Mouse (Mus musculus) gastrocnemius, postnatal 25 days (tissue): ENCODE data around the gene C1ql1. TPM values are rescaled to one million over a fixed set of nuclear protein-coding genes. Genes with fewer than 3 reads are reported as not detected.
"Not testable (repeated sequence)": the region's sequence is repeated elsewhere in the genome, so short reads cannot be mapped to it uniquely, and the experiment has no call there.

Experiments used
- DNase-seq: peaks from one replicate; pipeline ENCODE4 v3.0.0; 2022
- long read RNA-seq, 2 experiments: library from polyadenylated mRNA; stranded (forward); transcript quantifications; one replicate each; pipeline ENCODE4 v2.0.0; 2021
- total RNA-seq, 2 experiments: library from RNA; stranded (reverse); gene quantifications; 1 replicate in 1 of 2; 2 replicates in 1 of 2; pipeline ENCODE4 v1.2.3; 2021

C1ql1 gene
- total RNA-seq: under 1 TPM in 1 of 2 experiments, not detected in 1; 0.18 TPM
- long read RNA-seq, experiment 1: 0 reads
- long read RNA-seq, experiment 2: 0 reads

DNA sequence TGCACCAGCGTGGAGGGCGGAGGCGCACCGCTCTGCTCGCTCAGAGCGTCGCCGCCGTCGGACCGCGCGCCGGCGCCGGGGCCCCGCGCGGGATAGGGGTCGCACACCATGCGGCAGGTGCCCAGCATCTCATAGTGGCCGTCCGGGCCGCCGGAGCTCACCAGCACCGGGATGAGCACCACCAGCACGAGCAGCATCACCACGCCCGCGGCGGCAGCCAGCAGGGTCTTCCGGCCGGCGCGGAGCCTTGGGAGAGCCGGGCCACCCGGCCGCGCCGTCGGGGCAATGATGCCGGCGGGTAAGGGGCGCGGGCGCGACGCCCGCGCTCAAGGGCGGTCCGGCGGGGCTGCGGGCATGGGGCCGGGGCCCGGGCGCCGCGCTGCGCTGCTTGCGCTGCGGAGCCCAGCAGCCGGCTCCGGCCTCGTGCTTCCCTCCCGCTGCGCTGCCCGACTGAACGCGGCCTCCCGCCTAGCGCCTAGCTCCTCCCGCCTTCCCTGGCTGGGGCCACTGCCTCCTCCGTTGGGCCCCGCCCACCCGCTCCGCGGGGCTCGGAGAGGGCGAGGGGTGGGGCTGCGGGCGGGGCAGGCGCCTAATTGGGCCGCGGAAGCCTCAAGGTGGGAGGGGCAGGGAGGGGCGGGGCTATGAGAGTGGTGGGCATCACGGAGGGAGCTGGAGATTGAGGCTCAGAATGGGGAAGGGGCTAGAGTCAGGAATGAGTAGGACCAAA is at the start of gene C1ql1:
Gene C1ql1, minus strand, starts transcription at position 424 of the 727 bp plus-strand sequence.
- peak; percentile 90 for DNase-seq

DNA sequence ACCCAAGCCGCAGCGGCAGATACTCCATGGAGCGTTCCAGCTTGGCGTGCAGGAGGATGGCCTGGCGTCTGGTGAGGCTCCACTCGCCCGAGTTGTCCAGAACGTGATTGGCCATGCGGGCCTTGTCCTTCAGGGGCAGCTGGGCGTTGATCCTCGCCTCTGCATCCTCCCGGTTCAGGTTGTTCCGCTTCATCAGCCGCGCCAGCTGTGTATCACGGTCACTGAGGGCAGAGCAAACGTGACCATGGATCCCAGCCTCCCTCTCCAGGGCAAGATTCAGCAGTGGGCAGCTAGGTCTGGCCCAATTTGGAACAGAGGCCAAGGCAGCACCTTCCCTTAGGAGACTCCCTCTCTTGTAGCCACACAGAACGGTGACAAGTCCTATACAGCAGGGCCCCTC is 48.5 kb upstream of the C1ql1 start:
- no peak for DNase-seq

DNA sequence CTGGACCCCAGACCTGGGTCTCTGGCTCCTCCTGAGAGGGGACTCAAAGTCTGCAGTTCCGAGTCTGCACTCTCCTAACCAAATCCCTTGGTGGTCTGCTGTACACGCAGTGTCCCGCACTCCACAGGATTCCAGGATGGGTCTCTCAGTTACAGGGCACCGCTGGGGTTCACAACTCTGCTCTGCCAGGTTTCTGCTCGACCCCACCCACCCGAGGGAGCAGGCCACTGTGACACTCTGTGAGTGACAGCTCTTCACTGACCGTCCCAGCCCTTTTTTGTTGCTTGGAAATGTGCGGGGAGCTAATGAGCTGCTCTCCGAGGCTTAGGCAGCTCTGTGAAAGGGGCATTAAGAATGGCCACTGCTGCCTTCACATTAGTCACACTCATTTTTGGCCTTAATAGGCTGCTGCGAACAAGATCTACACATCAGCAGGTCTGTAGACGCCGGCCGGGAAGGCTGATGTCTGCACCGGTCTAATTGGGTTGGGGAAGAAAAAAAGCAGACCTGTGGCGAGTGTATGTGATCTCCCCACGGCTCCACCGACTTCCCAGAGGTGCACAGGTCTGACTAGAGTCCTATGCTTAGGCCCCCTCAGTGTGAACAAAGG is 47.0 kb upstream of the C1ql1 start:
- DNase-seq: no peak

DNA sequence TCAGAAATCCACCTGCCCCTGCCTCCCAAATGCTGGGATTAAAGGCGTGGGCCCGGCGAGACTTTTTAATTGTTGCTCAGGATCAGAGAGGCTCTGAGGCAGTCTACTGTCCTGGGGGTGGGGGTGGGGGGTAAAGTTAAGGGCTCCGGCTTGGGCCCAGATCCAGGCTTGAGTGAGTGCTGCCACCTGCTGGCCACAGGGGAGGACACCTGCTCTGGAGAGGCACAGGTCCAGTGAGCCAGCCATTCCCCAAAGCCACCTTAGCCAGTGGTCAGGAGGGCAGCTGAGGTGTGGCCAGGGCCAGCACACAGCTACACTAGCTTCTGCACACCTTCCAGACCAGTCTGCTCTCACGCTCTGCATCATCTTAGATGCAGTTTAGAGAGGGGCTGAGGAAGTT is 46.5 kb upstream of the C1ql1 start:
- peak; percentile 59 for DNase-seq

DNA sequence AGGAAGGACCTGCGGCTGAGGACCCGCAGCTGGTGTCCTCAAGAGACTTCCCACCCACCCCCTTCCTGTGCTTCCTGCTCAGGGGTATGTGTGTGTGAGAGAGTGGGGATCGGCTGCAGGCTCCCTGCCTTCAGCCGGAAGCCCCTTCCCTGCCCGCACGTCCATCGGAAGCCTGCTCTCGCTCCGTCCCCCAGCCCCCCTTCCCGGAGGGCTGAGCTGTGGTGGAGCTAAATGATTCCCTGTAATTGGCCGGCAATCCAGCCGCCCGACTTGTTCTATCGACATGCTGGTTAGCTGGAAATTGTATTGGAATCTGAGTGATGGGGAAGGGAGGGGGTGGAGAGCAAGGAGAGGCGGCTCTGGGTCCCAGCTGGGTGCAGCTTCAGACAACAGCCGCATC is 45.2 kb upstream of the C1ql1 start:
- DNase-seq: no peak

DNA sequence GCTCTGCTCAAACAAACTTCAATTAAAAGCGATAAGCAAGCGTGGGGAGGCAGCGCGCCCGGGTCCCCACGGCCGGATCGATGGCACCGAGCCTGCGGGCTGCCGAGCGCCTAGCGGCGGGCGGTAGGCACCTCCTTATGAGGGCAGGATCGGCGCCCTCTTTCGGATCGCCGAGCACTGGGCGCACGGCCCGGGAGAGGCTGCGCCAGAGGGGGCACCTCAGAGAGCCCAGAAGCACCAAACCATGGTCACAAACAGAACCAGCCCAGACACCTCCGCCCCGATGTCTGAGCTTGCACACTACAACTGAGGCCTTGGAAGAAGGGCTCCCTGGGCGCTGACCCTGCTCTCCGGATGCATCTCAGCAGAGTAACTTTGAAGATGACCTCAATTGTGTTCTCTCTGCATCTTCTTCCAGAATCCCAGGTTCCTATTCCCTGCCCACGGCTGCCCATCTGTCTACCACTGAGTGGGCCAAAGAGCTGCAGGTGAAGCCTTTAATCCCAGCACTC is 43.7 kb upstream of the C1ql1 start:
- DNase-seq: peak; percentile 42

DNA sequence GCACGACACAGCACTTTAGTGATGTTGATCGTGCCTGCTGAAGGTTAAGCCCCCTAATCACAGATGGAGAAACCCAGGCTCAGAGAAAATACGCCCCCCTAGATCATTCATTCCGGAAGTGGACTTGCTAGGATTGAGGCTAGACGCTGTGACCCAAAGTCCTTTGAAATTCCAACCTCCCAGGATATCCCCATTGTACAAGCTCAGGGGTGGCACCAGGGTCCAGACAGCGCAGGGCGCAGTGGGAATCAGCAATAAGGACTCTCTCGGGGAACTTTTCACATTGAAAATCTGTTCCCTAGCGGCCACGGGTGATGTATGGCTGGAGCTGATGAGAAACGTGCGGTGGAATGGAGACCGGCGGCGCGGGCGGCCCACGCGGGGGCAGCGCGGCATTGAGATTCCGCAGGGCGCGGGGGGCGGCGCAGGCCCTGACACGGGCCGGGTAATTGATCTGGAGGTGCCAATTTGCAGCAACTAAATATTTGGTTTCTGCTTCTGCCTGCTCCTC is 43.2 kb upstream of the C1ql1 start:
- DNase-seq: no peak

DNA sequence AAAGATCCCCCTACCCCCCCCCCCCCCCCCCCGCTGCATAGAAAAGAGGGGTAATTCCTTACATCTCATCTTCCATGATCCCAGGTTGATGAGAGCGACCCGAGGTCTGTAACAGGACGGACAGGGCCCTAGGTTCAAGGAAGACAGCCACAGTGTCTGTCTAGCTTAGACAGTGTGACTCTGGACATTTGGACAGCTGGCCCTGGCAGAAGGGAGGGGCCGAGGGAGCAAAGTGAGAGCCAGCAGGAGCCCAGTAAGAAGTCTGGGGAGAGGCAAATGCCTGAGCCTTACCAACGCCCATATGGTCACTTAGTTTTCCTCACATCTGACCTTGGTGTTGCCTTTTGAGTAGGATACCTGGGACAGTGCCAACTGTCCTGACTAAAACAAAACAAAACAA is 38.7 kb upstream of the C1ql1 start:
- DNase-seq: no peak

DNA sequence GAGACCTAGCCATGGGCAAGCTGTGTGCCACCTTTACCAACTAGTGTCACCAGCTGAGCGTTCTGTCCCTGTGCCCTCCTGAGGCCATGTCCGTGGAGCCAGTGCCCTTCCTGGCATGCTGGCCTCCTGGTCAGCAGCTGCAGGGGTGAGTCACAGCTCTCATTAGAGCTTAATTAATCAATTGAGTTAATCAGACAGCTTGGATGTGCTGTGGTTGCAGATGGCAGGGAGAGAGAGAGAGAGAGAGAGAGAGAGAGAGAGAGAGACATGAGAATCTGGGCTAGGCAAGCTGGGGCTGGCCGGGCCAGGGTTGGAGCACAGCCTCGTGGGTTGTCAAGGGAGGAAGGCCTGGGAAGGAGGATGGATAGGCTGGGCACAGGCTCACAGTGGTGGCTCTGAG is 38.1 kb upstream of the C1ql1 start:
- DNase-seq: no peak

DNA sequence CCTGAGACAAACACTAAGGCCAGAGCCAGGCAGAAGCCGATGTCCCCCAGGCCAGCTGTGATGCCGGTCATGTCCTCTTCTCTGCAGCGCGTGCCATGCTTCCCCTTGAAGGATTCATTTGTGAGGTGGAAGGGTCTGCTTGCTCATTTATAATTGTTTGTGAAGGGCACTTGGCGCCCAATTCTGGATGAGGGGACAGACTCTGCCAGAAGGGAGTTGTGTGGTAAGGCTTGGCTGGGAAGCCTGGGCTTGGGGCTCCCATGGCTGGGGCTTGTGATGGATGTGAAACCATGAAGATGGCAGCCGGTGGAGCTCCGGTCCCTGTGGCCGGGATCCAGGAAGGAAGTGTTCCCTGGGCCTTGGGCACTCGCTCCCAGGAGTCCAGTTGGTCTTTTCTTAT is 37.6 kb upstream of the C1ql1 start:
- DNase-seq: no peak

DNA sequence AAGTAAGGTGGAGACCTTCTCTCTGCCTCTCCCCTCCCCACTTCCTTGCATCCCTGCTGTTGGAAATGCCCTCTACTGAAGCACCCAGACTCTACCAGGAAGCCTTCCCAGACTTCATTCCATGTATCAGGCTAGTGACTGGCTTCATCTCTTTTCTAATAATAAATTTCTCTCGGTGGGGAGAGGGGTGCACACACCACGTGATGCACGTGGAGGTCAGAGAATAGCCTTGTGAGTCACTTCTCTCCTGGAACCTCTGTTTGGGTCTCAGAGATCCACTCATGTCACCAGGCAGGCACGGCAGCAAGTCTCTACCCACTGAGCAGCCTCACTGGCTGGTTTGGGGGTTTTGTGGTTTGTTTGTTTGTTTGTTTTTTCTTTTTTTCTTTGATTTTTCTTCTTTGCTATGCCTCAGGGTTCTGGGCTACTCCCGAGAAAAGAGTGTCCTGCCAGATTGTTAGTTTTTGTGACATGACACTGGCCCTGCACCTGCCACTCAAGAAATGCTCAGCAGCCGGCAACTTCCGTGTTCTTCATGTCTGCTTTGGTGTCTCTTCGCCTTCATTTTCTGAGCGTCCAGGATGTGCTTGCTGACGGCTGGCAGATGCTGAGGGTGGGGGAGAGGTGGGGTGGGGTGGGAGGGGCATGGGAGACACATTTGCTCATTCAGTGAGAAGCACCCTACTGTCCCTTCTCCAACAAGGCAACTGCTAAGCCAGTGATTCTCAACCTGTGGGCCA is 34.8 kb upstream of the C1ql1 start:
- no peak for DNase-seq

DNA sequence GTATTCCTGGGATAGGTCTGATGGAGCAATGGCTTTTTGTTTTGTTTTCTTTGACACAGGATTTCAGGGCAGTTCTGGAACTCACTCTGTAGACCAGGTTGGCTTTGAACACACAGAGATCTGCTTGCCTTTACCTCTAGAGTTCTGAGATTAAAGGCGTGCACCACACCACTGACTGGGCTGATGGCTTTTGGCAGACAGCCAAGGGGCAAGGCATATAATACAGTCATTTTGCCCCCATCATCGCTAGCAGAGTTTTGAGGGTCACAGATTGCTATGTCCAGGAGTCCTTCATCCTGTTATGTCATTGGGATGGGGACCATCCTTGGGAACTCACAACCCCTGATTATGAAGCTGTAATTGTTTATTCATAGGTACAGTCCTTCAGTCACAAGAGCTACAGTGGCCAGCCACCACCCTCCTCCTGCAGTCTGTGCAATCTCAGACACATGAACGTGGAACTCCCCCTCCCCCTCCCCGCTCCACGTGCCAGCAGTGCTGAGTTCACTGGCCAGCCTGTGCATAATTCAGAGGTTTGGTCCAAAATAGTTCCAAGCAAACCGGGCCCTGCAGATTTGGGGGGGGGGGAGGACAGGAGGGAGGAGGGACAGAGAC is 31.7 kb upstream of the C1ql1 start:
- no peak for DNase-seq

DNA sequence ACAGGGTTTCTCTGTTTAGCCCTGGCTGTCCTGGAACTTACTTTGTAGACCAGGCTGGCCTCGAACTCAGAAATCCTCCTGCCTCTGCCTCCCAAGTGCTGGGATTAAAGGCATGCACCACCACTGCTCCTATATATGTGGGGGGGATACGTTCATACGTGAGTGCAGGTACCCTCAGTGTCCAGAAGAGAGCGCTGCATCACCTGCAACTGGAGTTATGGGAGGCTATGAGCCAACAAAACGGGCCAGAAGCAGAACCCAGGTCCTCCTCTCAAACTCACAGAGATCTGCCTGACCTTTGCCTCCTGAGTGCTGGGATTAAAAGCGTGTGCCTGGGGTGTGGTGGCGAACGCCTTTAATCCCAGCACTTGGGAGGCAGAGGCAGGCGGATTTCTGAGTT is 29.5 kb upstream of the C1ql1 start:
- not testable (repeated sequence) for DNase-seq

DNA sequence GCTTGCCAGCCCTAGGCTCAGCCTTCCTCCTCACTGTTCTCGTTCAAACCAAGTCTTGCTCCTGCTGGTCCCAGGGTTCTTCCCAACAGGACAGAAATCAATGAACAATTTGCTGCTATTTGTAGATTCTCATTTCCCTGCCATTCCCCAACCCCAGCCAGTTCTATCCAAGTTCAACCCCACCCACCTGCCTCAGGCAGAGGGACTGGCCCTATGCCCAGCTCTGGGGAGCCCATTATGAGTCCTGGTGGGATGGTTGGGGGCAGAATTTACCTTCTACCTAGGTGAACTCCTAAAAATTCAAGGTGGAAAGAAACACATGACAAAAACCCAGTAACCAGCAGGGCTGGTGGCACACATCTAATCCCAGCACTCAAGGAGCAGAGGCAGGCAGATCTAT is 25.8 kb upstream of the C1ql1 start:
- no peak for DNase-seq

DNA sequence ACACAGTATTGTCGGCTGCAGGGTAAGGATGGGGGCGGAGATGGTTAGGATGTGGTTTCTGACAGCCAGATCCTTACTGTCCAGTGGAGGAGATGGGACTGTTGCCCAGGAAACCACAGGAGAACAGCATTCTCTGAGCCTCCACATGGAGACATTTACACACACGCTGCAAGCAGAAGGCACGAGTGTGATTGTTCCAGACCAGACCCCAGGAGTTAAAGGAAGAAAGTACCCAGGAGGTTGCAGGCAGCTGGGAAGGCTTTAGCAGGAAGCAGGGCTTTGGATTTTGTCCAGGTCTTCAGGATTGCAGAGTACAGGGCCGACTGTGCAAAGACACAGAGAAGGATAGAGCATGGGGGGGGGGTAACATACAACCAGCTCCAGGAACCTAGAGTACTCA is 25.1 kb upstream of the C1ql1 start:
- no peak for DNase-seq

DNA sequence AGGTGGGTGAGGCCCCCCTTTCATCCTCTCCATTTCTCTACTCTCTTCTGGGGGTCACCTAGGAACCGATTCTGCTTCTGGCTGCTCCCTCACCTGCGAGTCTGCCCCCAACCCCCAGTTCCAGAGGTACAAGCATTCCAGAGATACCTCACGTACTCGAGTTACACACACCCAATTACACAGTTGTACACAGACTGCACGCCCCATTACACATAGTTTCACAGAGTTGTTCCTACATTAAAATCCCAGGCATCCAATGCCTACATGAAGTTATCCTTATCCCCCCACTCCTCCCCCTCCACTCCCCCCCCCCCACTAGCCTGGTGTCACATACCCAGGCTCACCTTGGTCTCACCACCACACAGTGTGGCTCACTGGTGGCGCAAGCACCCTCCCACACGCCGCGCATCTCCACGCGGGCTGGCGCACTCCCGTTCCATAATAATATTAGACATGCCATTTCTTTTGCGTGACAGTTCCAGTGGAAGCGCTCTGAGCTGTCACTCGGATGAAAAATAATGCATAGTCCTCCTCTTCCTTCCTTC is 18.1 kb upstream of the C1ql1 start:
- DNase-seq: no peak

DNA sequence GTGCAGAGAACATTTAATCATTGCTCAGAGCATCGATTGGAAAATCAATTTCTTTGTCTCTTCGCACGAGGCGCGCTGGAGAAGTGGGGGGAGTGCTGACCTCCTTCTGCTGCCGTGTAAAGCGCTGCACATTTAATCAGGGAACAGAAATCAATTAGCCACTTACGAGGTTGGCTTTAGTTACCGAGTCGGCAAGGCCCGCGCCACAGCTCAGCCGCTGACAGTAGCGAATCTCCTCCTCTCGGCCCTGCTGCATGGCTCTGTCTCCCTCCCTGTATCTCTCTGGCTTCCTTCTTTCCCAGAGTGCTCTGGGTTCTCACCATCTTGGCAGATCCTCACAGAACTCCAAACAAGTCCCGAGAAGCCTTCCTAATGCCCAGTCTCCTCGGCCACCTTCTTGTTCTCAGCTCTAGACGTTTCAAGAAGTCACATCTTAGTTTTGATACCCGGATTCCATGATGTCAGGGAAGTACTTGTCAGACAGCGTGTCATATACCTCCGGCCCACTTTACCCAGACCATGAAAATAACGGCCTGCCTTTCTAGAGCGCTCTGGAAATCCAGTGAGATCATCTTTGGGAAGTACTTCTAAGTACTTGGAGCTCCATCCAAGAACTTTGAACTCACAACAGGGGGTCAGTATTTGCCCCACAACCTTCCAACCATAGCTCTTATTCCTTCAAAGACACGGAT is 17.5 kb upstream of the C1ql1 start:
- no peak for DNase-seq

DNA sequence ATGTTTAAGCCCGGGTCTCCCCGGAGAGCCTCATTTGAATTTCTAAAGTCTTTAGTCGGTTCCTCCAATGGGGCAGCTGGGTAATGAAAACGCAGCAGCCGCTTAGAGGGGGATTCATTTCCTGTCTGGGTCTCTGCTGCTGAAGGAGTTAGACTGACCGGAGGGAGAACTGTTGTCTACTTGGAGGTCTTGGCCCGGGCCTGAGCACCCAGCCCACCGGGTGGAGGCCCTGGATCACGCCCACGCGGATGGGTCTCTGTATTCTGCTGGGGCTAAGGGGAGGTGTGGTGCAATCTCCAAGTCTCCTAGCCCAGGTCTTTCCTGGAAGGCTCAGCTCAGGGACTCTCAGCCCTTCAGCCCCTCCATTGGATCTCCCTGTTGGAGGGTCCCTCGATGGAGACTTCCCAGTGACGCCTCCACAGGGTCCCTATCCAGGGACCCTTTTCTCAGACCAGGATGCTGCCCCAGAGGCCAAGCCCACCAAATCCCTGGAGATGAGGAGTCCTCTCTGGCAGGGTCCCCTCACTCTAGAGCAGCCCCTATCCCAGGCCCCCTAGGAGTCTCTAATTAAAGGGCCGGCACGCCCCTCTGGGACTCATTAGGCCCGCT is 16.9 kb upstream of the C1ql1 start:
- no peak for DNase-seq

DNA sequence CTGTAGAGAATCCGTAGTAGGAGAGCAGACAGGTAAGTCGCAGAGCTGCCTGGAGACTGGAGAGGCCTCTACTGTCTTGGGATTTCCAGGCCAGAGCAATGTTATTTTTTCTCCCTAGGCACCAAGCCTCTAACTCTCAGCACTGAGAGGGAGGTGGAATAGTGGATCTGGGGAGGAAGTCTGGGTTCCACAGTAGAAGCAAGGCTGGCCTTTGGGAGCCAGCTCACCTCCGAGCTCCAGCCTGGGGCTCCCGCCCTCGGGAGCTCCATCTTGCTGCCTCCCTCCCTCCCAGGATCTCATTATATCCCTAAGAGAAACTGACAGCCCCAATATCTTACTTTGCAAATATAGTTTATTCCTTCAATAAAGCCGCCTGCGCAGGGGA is 16.4 kb upstream of the C1ql1 start:
- no peak for DNase-seq

DNA sequence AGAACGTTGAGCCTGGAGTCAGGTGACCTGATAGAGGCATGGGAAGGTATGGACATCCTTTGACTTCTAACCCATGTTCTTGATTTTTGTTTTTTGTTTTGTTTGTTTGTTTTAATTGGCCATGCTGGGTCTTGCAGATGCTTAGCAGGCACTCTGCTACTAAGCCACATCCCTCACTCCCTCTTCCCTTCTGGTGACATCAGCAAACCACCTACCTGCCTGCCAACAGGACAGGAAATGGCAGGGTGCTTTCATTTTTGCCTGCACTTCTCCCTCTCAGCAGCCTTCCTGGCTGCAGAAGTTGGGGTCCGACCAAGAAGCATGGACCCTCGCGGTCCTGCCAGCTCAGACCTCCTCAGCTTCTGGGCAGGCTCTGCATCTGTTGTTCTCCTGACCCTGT is 14.6 kb upstream of the C1ql1 start:
- no peak for DNase-seq

DNA sequence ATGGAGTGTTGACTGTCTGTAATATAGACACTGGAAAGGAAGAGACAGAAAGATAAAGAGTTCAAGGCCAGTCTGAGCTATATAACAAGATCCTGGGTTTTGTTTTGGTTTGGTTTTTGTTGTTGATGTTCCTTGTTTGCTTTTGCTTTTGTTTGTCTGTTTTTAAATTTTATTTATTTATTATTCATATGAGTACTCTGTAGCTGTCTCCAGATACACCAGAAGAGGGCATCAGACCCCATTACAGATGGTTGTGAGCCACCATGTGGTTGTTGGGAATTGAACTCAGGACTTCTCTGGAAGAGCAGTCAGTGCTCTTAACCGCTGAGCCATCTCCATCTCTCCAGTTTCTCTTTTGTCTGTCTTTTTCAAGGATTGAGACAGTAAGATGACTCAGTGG is 12.4 kb upstream of the C1ql1 start:
- no peak for DNase-seq
